Mouse (Mus musculus) mouse trophoblast stem cell (cell line): Measurements from ENCODE around the gene Arl5c.
"Not testable (repeated sequence)": the region's sequence is repeated elsewhere in the genome, so short reads cannot be mapped to it uniquely, and the experiment has no call there.

ENCODE experiments used
- in situ Hi-C, 2 experiments: fragments of 300-500 bp; cut with MseI, MboI; formaldehyde crosslinking; loops; 2 replicates in 1 of 2; 3 replicates in 1 of 2; pipeline ENCODE4 v1.15.1; 2025

The Arl5c gene

GRCm38 (mm10) chr11:97959300-97959680, 36.7 kb downstream of the Arl5c start:
- in situ Hi-C loops, result no loop called here

- in situ Hi-C loops, result no loop called here
Measured at GRCm38 (mm10) chr11:97958641-97959299, 37.2 kb downstream of the Arl5c start.

GRCm38 (mm10) chr11:97956905-97957560, 38.9 kb downstream of the Arl5c start:
- in situ Hi-C loops, result no loop called here

DNA sequence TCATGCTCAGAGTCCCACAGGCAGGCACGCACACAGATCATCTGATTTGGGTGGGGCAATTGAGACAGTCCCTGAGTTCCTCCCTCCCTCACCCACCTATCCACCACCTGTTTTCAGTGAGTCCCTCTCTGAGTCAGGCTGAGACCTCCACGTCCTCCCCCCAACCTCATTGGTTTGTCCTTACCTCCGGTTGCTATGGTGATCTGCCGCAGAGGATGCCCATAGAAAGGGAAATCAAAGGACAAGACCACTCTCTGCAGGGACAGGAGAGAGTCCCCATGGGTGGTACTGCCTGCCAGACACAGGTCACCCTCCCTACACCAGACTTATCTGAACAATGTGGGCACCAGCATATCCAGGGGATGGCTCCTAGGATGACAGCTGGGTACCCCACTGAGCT, 40.1 kb downstream of the Arl5c start:
- in situ Hi-C loops, result no loop called here

- in situ Hi-C loops, result no loop called here
Measured at GRCm38 (mm10) chr11:97955146-97955902, 40.7 kb downstream of the Arl5c start.

DNA sequence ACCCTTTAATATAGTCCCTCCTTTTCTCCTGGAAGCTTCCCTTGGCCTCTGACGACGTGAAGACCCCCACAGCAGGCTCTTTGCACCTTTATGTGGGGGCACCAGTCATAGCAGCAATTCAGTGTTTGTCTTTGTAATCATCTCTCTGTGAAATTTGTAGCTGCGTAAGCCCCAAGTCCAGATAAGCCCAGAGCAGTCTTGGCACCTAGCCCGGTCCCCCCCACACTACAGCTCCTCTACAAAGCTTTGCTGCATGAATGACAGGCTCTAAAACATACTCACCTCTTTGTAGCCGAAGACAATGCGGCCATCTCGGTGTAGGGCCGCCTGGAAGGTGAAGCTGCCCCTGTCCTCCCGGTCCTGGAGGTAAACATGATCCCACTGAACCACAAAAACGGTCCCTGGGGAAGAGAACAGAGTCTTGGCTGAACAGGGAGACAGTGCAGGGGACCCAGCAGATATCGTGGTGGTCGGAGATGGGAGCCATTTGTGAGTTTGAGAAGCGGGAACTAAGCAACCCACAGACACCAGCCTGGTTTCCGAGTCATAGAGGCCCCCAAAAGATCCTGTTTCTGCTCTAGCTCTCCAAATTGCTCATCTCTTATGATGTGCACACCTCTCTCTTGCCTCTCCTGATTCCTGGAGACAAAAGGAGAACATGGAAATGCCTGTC, 41.4 kb downstream of the Arl5c start:
- in situ Hi-C loops, result no loop called here

DNA sequence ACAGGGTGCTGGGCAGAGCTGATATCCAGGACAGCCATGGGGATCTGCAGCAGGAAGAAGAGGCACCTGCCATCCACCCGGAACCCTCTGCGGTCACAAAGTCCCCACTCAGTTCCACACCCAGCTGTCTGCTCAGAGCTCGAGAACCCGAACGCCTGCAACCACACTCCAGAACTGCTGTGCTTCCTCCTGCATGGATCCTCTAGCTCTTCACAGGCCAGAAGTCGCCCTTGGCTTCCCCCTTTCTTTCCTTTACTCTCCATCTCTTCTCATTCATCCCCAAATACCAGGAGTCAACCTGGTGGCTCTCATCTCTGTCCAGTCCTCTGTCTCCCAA, 42.1 kb downstream of the Arl5c start:
- in situ Hi-C loops, result no loop called here

DNA sequence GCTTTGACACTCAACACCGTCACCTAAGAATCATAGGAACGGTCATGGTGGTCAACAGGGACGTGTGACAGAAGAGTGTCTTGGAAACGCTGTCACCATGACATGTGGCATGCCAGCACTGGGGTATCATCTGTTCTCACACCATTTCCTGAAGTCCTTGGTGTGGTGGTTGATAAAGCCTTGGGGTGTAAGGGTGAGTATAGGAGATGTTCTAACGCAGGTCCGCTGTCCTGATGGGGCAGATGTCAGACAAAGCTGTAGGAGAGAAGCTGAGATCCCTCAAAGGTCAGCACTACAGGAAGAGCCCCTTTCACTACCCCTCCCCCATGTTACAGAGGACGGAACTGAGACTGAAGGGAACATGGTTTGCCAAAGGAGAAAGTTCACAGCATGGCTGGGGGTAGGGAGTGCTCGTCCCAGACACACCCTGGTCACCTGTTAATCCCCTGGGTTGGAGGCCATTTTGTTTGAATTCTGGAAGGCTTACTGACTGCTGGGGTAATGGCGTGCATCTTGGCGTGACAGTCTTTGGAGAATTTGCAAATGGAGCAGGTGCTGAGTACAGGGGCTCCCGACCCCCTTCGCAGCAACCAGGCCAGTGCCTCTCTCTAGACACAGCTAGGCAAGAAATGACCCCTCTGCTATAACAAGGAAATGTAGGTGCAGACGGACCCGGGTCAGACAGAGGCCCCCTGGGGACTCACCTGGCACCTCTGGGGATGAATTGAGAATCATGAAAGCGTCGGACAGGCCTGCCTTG, 42.6 kb downstream of the Arl5c start:
- in situ Hi-C loops, result no loop called here

GRCm38 (mm10) chr11:97952367-97953006, 43.5 kb downstream of the Arl5c start:
- in situ Hi-C loops, result no loop called here

GRCm38 (mm10) chr11:97949703-97950475, 46.1 kb downstream of the Arl5c start:
- in situ Hi-C loops, result no loop called here

DNA sequence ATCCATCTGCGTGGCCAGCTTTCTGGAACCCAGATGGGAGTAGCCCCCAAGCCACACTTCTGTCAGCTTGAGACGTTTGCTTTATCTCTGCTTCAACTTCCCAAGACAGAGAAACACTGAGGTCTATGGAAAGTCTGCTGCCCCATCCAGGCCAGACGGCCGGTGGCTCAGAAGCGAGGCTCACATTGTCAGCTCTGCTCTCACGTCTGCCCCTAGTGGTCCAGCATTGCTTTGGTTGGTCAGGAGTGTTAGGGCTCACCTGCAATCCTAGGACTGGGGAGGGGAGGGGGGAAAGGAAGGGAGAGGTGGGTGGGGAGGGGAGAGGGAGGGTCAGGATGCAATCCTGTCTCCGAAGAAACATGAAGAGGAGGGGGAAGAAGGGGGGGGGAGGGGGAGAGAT, 48.6 kb downstream of the Arl5c start:
- in situ Hi-C loops, result no loop called here

DNA sequence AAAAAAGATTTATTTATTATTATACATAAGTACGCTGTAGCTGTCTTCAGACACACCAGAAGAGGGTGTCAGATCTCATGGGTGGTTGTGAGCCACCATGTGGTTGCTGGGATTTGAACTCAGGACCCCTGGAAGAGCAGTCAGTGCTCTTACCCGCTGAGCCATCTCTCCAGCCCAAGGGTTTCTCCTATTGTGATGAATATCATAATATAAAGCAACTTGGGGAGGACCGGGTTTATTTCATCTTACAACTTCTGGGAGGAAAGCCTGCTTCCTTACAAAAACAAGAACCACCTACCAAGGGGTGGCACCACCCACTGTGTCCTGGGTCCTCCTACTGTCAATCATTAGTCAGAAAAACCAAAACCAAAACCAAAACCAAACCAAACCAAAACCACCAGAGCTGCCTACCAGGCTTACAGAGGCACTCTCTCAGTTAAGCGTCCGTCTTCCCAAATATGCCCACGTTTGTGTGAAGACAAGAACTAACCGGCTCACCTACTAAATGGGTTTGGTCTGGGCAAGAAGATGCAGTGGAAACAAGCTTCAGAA, 50.2 kb downstream of the Arl5c start:
- in situ Hi-C loops, result not testable (repeated sequence)

DNA sequence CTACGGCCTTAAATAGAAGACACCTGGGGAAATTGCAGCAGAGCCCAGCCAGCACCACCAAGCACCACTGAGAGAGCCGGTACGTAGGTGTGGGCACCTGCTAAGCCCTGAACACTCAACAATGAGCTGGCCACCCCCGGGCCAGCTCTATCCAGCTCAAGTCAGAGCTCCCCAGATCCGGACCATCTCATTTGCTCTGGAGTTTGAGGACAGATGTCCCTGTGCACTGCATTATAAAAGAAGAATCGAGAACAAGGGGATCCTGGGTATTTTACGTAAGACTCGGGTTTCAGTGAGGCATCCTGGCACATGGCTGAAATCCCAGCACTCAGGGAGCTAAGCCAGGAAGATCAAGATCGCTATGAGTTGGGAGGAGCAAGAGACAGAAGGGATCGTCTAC, 51.0 kb downstream of the Arl5c start:
- in situ Hi-C loops, result no loop called here

GRCm38 (mm10) chr11:97943256-97943655, 52.7 kb downstream of the Arl5c start:
- in situ Hi-C loops, result no loop called here

DNA sequence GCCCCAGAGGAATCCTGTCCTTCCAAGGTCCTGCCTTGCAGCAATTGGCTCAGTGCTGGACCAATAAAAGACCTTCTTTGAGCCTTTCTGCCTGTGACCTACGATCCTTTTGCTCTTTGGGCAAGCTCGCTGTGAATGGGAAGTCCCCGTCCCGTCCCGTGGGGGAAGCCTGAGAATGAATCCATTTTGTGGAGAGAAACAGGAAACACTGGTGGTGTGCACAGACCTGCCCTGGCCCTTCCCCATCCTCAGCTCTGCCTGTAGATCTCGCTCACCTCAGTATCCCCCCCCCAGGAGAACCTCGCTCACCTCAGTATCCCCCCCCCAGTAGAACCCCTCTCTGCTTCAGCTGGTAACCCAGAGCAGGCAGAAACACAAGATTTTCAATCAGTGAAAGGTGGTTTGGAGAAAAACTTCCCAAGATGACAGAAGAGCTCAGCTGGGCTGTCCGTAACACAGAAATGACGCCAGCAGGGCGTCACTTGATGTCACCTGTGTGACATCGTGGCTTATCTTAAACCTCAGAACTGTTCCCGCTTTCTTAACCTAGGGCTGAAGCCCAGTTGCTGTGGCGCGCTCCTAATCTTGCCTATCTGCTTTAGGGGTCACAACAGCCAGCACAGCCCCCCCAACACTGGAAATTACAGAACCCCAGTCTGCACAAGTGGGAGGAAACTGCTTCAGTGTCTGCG, 53.4 kb downstream of the Arl5c start:
- in situ Hi-C loops, result no loop called here
